Mouse (Mus musculus) stomach, embryonic 16.5 days (tissue): Measurements from ENCODE around the gene Zfp146. TPM values are rescaled to one million over a fixed set of nuclear protein-coding genes. Genes with fewer than 3 reads are reported as not detected.
"Not testable (repeated sequence)": the region's sequence is repeated elsewhere in the genome, so short reads cannot be mapped to it uniquely, and the experiment has no call there.

ENCODE experiments used
- ATAC-seq: fragments of 200-750 bp; cut with Nextera tagmentation; 2 replicates; pipeline ENCODE4 v1.8.0; 2017; ENCODE audit warnings: moderate number of reproducible peaks, moderate TSS enrichment; ENCODE audit not compliant: insufficient read depth, low FRiP score
- H3K27ac ChIP-seq: fragments of 300-500 bp; sonication (generic); 2 replicates; pipeline ENCODE4 v1.5.1; 2014; ENCODE audit warnings: low read length
- H3K27me3 ChIP-seq: fragments of 300-500 bp; sonication (generic); 2 replicates; pipeline ENCODE4 v1.6.1; 2014; ENCODE audit warnings: low read length, control low read depth, mixed read lengths; ENCODE audit not compliant: control insufficient read depth, insufficient read depth
- H3K36me3 ChIP-seq: fragments of 300-500 bp; sonication (generic); 2 replicates; pipeline ENCODE4 v1.6.1; 2014; ENCODE audit warnings: low read length; ENCODE audit not compliant: control insufficient read depth, insufficient read depth
- H3K4me1 ChIP-seq: fragments of 300-500 bp; sonication (generic); 2 replicates; pipeline ENCODE4 v1.6.1; 2014; ENCODE audit warnings: low read length, control low read depth, mixed read lengths; ENCODE audit not compliant: control insufficient read depth, insufficient read depth
- H3K4me2 ChIP-seq: fragments of 300-500 bp; sonication (generic); 2 replicates; pipeline ENCODE4 v1.6.1; 2014; ENCODE audit warnings: low read depth, low read length, mixed read lengths
- H3K4me3 ChIP-seq: fragments of 300-500 bp; sonication (generic); replicated peaks from 2 replicates; pipeline ENCODE4 v1.5.1; 2014; ENCODE audit warnings: mild to moderate bottlenecking, low read length
- H3K9ac ChIP-seq: fragments of 300-500 bp; sonication (generic); 2 replicates; pipeline ENCODE4 v1.6.1; 2014; ENCODE audit warnings: low read length
- H3K9me3 ChIP-seq: fragments of 300-500 bp; sonication (generic); replicated peaks from 2 replicates; pipeline ENCODE4 v1.6.1; 2016; ENCODE audit warnings: low read length, control low read depth; ENCODE audit not compliant: control insufficient read depth
- WGBS: fragments of 180-500 bp; shearing (Covaris S2); extraction: QIAGEN DNeasy Blood & Tissue Kit; methylation state at CpG from one replicate; pipeline ENCODE4 v1.1.7; 2014; 5-methylcytosine and 5-hydroxymethylcytosine counted together
- polyA plus RNA-seq: library from polyadenylated mRNA; unstranded; fragments of >200 nt; fragmentation: Nextera tagmentation; extraction: Ambion mirVana; gene quantifications from 2 replicates; pipeline ENCODE4 v1.2.1, GENCODE M21; 2015

Zfp146 gene
- polyA plus RNA-seq, 1 experiment from 2014 or later: 12.6 TPM

DNA sequence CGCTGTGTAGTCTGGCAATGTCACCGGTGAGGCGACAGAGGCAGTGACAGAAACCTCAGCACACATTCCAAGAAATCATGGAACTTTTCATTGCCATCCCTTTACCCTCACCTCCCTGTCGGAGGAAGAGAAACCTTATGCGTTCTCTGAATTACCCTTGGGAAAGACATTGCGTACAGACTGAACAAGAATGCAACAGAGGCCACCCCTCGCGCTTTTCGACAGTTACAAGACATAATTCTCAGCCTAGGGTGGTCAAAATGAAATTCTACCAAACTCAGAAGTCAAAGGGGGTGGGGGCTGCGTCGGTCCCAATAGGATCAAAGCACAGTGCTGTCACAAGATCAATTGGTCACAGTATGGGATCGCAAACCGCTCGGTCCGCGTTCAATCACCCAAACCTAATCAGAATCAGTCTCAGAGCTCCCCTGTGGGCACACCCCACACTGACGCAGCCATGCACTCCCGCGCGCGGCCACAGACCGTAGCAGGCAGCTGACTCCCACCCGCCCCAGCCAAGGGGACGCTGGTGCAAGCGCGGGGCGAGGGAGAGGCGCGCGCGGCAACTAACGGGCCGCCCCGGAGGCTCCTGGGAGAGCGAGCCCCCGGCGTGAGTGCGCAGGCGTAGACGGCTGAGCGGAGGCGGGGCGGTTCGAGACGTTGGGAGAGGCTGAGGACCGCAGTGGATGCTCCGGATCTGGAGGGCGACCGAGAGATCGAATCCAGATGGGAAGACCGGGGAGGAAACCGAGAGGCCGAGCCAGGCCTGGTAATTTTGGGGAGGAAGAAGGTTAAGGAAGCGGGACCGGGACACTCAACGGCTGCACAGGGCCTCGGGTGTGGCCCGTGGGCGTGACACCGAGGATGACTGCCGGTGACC is 48.0 kb downstream of the Zfp146 start, which contains the start of gene Zfp382:
TSS of gene Zfp382 (plus strand) at position 635 of the 880 bp plus-strand sequence.
- Histone ChIP-seq H3K27ac (peak within 1 kb of the TSS; percentile 55), H3K9ac (peak within 1 kb of the TSS; percentile 77), H3K36me3 (no peaks in the 10 kb centered on the region), H3K4me3 (peak within 1 kb of the TSS; percentile 62), H3K4me1 (no peaks in the 10 kb centered on the region), H3K4me2 (peak within 1 kb of the TSS; percentile 75), H3K27me3 (no peaks in the 10 kb centered on the region), H3K9me3 (no peaks in the 10 kb centered on the region)
- WGBS: under 1% methylated on average over 61 of the region's 61 CpGs
- peak; percentile 96 for ATAC-seq

DNA sequence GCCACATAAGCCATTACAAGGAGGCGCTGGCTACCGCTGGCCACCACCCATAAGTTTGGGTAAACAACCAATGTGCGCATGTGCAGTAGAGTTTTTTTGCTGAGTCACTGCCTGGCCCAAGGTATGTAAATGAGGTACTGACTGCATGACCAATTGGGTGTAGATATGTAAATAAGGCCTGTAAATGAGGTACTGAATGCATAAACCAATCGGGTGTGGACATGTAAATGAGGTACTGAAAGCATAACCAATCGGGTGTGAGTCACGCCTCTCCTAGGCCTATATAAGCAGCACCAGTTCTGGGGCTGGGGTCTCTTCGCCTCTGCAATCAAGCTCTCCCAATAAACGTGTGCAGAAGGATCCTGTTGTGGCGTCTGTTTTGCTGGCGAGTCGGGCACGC is 51.6 kb downstream of the Zfp146 start:
- H3K9ac ChIP-seq, H3K27me3 ChIP-seq, H3K4me3 ChIP-seq, H3K27ac ChIP-seq, H3K4me2 ChIP-seq, H3K4me1 ChIP-seq, H3K36me3 ChIP-seq, ATAC-seq: not testable (repeated sequence)
- WGBS: 90% methylated on average over 12 of the region's 12 CpGs
- 0 out of 2 replicates have a peak, but pooled peaks cover 10% of the 10 kb centered on the region for H3K9me3 ChIP-seq

DNA sequence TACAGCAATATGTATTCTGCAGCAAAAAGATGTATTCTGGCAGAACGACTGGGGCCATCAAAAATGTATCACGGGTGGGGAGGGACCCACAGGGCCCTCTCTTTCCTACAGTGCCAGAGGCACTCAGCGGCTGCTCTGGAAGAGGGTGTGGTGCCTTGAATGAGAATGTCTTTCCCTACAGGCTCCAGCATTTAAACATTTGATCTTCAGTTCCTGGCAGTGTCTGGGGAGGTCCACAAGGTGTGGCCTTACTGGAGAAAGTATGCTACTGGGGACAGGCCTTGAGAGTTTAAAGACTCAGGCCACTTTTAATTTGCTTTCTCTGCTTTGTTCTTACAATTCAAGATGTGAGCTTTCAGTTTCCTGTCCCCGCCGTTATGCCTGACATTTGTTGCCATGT is 53.5 kb downstream of the Zfp146 start:
- Histone ChIP-seq H3K4me3 (no peak overlapping the region), H3K36me3 (no peaks in the 10 kb centered on the region), H3K9me3 (0 out of 2 replicates have a peak, but pooled peaks cover 10% of the 10 kb centered on the region), H3K9ac (no peak overlapping the region), H3K27me3 (no peaks in the 10 kb centered on the region), H3K4me1 (no peaks in the 10 kb centered on the region), H3K27ac (no peak overlapping the region), H3K4me2 (no peak overlapping the region)
- WGBS: 95% methylated on average over 5 of the region's 5 CpGs
- no peak for ATAC-seq

Other genes starting within 250 kb of the Zfp146 start
- 8.1 and 8.8 TPM in 2 replicates for gene Zfp74, start 215.7 kb downstream of the Zfp146 start, polyA plus RNA-seq
- gene Zfp568, start 185.8 kb downstream of the Zfp146 start, polyA plus RNA-seq: 14.0 and 14.9 TPM in 2 replicates
- 3.7 and 4.6 TPM in 2 replicates for gene Zfp14, start 118.4 kb downstream of the Zfp146 start, polyA plus RNA-seq
- 4.5 and 5.1 TPM in 2 replicates for gene Zfp82, start 96.8 kb downstream of the Zfp146 start, polyA plus RNA-seq
- gene Gm26920, start 79.3 kb downstream of the Zfp146 start, polyA plus RNA-seq: 0.70 and 0.87 TPM in 2 replicates
- 6.8 and 8.6 TPM in 2 replicates for gene Zfp566, start 79.2 kb downstream of the Zfp146 start, polyA plus RNA-seq
- gene Zfp260, start 75.0 kb downstream of the Zfp146 start, polyA plus RNA-seq: 96.5 and 108 TPM in 2 replicates
- 9.5 TPM in 2 replicates for gene Zfp382, start 47.8 kb downstream of the Zfp146 start, polyA plus RNA-seq
- gene Cox7a1, start 14.4 kb upstream of the Zfp146 start, polyA plus RNA-seq: 12.8 and 25.0 TPM in 2 replicates
- gene Capns1, start 29.1 kb upstream of the Zfp146 start, polyA plus RNA-seq: 90.0 and 98.5 TPM in 2 replicates
- gene Polr2i, start 62.2 kb upstream of the Zfp146 start, polyA plus RNA-seq: 111 and 116 TPM in 2 replicates
- 148 and 151 TPM in 2 replicates for gene Tbcb, start 62.5 kb upstream of the Zfp146 start, polyA plus RNA-seq
- 0.19 TPM in 1 of 2 replicates, not detected in the other for gene Ovol3, start 66.0 kb upstream of the Zfp146 start, polyA plus RNA-seq
- 0.25 and 0.53 TPM in 2 replicates for gene Thap8, start 110.3 kb upstream of the Zfp146 start, polyA plus RNA-seq
- 7.1 and 7.3 TPM in 2 replicates for gene Wdr62, start 110.7 kb upstream of the Zfp146 start, polyA plus RNA-seq
- 21.4 and 22.6 TPM in 2 replicates for gene Clip3, start 122.0 kb upstream of the Zfp146 start, polyA plus RNA-seq
- 64.4 and 64.7 TPM in 2 replicates for gene Alkbh6, start 139.0 kb upstream of the Zfp146 start, polyA plus RNA-seq
- 54.0 and 54.3 TPM in 2 replicates for gene Syne4, start 145.1 kb upstream of the Zfp146 start, polyA plus RNA-seq
- gene E130208F15Rik, start 152.0 kb upstream of the Zfp146 start, polyA plus RNA-seq: 1.2 TPM in 1 of 2 replicates, not detected in the other
- gene Sdhaf1, start 154.1 kb upstream of the Zfp146 start, polyA plus RNA-seq: 12.1 and 14.6 TPM in 2 replicates
- gene Lrfn3, start 193.0 kb upstream of the Zfp146 start, polyA plus RNA-seq: 4.0 and 4.6 TPM in 2 replicates
- gene Tyrobp, start 244.0 kb upstream of the Zfp146 start, polyA plus RNA-seq: 71.0 and 75.8 TPM in 2 replicates